Mouse (Mus musculus) E14TG2a.4 (cell line): ENCODE data around the gene Ralgapb.

Source experiments
- H3K27me3 ChIP-seq: 2 replicates; pipeline ENCODE4 v1.6.1; 2014; ENCODE audit warnings: low read length, control low read depth; ENCODE audit not compliant: insufficient read depth
- H3K36me3 ChIP-seq: 2 replicates; pipeline ENCODE4 v1.6.1; 2014; ENCODE audit warnings: low read length, control low read depth; ENCODE audit not compliant: insufficient read depth
- H3K4me1 ChIP-seq: replicated peaks from 2 replicates; pipeline ENCODE4 v1.6.1; 2014; ENCODE audit warnings: low read depth, low read length, control low read depth
- H3K4me3 ChIP-seq: replicated peaks from 2 replicates; pipeline ENCODE4 v1.5.1; 2014; ENCODE audit warnings: mild to moderate bottlenecking, low read length
- H3K9me3 ChIP-seq: 2 replicates; pipeline ENCODE4 v1.6.1; 2014; ENCODE audit warnings: low read length, control low read depth
- CTCF ChIP-seq: conservative IDR thresholded peaks from 2 replicates; pipeline ENCODE4 v1.5.1; 2014; ENCODE audit warnings: low read length
- NANOG ChIP-seq: IDR thresholded peaks from 2 replicates; pipeline ENCODE4 v1.6.1; 2014; ENCODE audit warnings: borderline replicate concordance, low read length, mixed read lengths
- POU5F1 ChIP-seq: IDR thresholded peaks from 2 replicates; pipeline ENCODE4 v1.6.1; 2014; ENCODE audit warnings: low read length, borderline replicate concordance

Gene Ralgapb

GRCm38 (mm10) chr2:158513821-158514336, 104.2 kb downstream of the Ralgapb start:
- Histone ChIP-seq H3K4me1 (peaks cover 6% of the 10 kb centered on the region; the same call in 1 of the 2 replicates), H3K9me3 (no peaks in the 10 kb centered on the region), H3K4me3 (no peak overlapping the region), H3K27me3 (0 out of 2 replicates have a peak, but pooled peaks cover 3% of the 10 kb centered on the region), H3K36me3 (no peaks in the 10 kb centered on the region)
- TF ChIP-seq NANOG (no peak), CTCF (no peak), POU5F1 (no peak)

DNA sequence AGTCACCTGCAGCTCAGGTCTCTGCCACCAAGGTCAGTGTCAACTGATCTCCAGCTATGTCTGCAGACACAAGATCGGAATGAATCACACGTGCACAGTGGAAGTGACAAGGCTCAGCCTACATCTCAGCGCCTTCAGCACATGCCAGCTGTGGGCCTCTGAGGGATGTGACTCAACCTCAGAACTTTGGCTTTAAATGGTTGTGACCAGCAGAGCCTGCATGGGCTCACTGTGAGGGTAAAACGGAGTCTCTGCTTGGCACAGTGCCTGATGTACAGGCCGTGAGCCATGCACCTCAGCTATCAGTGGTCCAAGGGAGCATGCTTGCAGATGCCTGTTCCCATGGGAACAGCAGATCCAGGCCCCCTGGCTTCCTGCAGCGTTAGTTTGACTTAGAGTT, 108.9 kb downstream of the Ralgapb start:
- Histone ChIP-seq H3K27me3 (no peaks in the 10 kb centered on the region), H3K9me3 (no peaks in the 10 kb centered on the region), H3K4me3 (no peak overlapping the region), H3K36me3 (no peaks in the 10 kb centered on the region), H3K4me1 (no peaks in the 10 kb centered on the region)
- TF ChIP-seq CTCF (no peak), NANOG (no peak), POU5F1 (no peak)

- Histone ChIP-seq H3K27me3 (no peaks in the 10 kb centered on the region), H3K9me3 (no peaks in the 10 kb centered on the region), H3K36me3 (no peaks in the 10 kb centered on the region), H3K4me3 (no peak overlapping the region), H3K4me1 (no peaks in the 10 kb centered on the region)
- TF ChIP-seq CTCF (no peak), POU5F1 (no peak), NANOG (no peak)
These were observed 109.4 kb downstream of the Ralgapb start for GRCm38 (mm10) chr2:158519071-158519470.

- TF ChIP-seq CTCF = no peak
- no peak for TF ChIP-seq NANOG
- TF ChIP-seq POU5F1 = no peak
- Histone ChIP-seq H3K9me3 (no peaks in the 10 kb centered on the region), H3K4me1 (no peaks in the 10 kb centered on the region), H3K36me3 (no peaks in the 10 kb centered on the region), H3K27me3 (no peaks in the 10 kb centered on the region), H3K4me3 (no peak overlapping the region)
These were observed 110.2 kb downstream of the Ralgapb start for GRCm38 (mm10) chr2:158519800-158520199.

DNA sequence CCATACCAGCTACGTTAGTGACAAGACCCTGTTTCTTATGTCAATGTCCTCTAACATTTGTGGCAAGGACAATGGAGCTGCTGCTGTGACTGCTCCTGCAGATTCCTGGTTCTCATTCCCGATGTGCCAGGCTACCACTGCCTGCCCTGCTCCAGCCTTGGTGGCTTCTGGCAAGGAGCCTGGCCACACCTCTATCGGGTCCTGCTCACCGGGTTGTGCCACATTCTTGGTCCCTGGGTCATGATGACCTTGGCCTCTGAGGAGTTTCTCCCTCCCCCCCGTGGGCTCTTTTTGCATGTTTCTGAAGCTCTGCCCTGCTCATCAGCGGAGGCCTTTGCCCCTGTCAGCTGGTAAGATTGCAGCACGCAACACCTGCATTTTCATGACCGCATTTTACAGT, 113.4 kb downstream of the Ralgapb start:
- TF ChIP-seq POU5F1 = no peak
- TF ChIP-seq NANOG = no peak
- no peak for TF ChIP-seq CTCF
- 0 out of 2 replicates have a peak, but pooled peaks cover 3% of the 10 kb centered on the region for H3K27me3 ChIP-seq
- H3K4me3 ChIP-seq = no peak overlapping the region
- no peaks in the 10 kb centered on the region for H3K36me3 ChIP-seq
- 0 out of 2 replicates have a peak, but pooled peaks cover 3% of the 10 kb centered on the region for H3K4me1 ChIP-seq
- H3K9me3 ChIP-seq = no peaks in the 10 kb centered on the region

- no peak for TF ChIP-seq NANOG
- no peak for TF ChIP-seq POU5F1
- no peak for TF ChIP-seq CTCF
- peaks cover 3% of the 10 kb centered on the region; the same call in 1 of the 2 replicates for H3K27me3 ChIP-seq
These were observed 114.6 kb downstream of the Ralgapb start for GRCm38 (mm10) chr2:158524129-158524860.

GRCm38 (mm10) chr2:158534090-158534489, 124.4 kb downstream of the Ralgapb start:
- no peaks in the 10 kb centered on the region for H3K36me3 ChIP-seq
- H3K4me3 ChIP-seq = no peak overlapping the region
- H3K9me3 ChIP-seq = peaks cover 4% of the 10 kb centered on the region; the same call in 1 of the 2 replicates
- TF ChIP-seq CTCF (peak; percentile 88), NANOG (no peak)
- H3K4me1 ChIP-seq = peaks cover 7% of the 10 kb centered on the region
- peaks cover 18% of the 10 kb centered on the region for H3K27me3 ChIP-seq

More at GRCm38 (mm10) chr2:158524129-158524860, 114.6 kb downstream of the Ralgapb start:
- H3K4me1 ChIP-seq = 0 out of 2 replicates have a peak, but pooled peaks cover 3% of the 10 kb centered on the region
- H3K4me3 ChIP-seq = no peak overlapping the region
- no peaks in the 10 kb centered on the region for H3K9me3 ChIP-seq
- H3K36me3 ChIP-seq = no peaks in the 10 kb centered on the region

- Histone ChIP-seq H3K4me3 (no peak overlapping the region), H3K9me3 (peaks cover 4% of the 10 kb centered on the region; the same call in 1 of the 2 replicates), H3K27me3 (peaks cover 23% of the 10 kb centered on the region), H3K4me1 (peaks cover 12% of the 10 kb centered on the region), H3K36me3 (no peaks in the 10 kb centered on the region)
- no peak for TF ChIP-seq POU5F1
- no peak for TF ChIP-seq NANOG
- TF ChIP-seq CTCF = no peak
These were observed 124.9 kb downstream of the Ralgapb start for GRCm38 (mm10) chr2:158534559-158534958.
